Mouse (Mus musculus): ENCODE measurements around the gene Asap3. TPM values are rescaled to one million over a fixed set of nuclear protein-coding genes. Genes with fewer than 3 reads are reported as not detected.

Asap3 gene
- total RNA-seq, 2 experiments from 2014 or later: 2.5 to 3.1 TPM

DNA sequence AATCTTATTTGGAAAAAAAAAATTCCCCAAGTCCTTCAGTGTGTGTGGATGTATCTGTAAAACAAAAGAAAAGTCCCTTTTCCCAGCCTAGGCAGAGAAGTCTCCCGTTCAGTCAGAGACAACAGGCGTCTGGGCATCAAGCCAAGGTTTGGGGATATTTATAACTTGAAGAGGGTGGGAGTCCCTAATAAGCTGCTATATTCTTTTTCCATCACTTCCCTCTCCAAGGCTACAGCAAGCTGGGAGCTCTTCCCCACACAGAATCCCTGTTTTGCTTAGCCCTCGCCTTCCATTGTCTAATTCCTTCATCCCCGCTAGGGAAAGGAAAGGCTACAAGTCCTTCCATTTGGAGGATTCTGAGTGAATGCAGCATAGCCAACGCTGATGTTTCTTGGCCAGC, 78.3 kb downstream of the Asap3 start, which contains the start of gene Zfp46:
Zfp46 (plus strand) TSS at position 229 of the 400 bp plus-strand sequence.
- Histone ChIP-seq H3K27ac (peak within 1 kb of the TSS; percentile 98), H3K4me3 (peak within 1 kb of the TSS; percentile 92)
- peak; percentile 14; the same call in 1 of the 2 replicates for TF ChIP-seq CTCF (conservative IDR thresholded peaks at IDR 0.05)
- peak; percentile 92 to 93 for DNase-seq (ENCODE audit: low spot score in 2 of 2)

DNA sequence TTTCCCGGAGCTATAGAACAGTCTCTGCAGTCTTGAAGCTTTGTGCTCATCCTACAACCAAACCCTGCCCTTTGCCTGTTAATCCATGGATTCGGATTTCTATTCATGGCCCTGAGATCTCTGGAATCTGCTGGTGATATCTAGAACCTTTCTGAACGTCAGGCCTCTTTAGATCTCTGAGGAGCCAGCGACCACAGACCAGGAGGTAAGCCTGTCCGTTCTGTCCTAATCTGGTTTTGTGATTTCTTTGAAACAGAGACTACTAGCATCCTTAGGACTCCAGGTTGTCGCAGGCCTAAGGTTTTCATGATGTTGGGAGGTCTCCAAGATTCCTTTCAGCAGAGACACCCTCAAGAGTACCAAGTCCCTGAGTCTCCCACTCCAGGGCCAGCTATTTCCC, 78.7 kb downstream of the Asap3 start:
- H3K27ac ChIP-seq: peak overlapping the region; percentile 98
- TF ChIP-seq CTCF (conservative IDR thresholded peaks at IDR 0.05): no peak
- peak overlapping the region; percentile 92 for H3K4me3 ChIP-seq
- DNase-seq (ENCODE audit: low spot score in 2 of 2): no peak

DNA sequence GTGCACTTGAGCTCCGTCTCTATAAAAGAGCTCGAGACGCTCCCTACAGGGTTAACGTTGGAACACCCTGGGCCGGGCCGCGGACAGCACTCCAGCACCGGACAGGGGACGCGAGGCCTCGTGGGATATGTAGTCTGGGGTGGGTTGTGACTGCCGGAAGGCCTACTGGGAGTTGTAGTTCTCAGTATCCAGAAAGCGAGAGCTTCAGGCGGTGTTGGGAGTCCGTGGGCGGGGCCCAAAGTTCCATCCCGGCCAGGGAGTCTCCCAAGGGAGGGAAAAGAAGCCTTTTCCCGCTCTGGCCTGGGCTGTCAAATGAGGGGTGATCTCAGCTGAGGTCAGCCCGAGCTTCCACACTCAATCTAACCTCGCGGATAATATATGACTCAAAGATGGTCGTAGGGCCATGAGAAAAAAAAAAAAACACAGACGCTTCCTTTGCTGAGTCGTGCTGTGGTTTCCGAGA, 79.2 kb downstream of the Asap3 start:
- TF ChIP-seq CTCF (conservative IDR thresholded peaks at IDR 0.05): no peak
- H3K4me3 ChIP-seq: peak overlapping the region; percentile 92
- DNase-seq (ENCODE audit: low spot score in 2 of 2): peak; percentile 92 to 97
- H3K27ac ChIP-seq: peak overlapping the region; percentile 98

DNA sequence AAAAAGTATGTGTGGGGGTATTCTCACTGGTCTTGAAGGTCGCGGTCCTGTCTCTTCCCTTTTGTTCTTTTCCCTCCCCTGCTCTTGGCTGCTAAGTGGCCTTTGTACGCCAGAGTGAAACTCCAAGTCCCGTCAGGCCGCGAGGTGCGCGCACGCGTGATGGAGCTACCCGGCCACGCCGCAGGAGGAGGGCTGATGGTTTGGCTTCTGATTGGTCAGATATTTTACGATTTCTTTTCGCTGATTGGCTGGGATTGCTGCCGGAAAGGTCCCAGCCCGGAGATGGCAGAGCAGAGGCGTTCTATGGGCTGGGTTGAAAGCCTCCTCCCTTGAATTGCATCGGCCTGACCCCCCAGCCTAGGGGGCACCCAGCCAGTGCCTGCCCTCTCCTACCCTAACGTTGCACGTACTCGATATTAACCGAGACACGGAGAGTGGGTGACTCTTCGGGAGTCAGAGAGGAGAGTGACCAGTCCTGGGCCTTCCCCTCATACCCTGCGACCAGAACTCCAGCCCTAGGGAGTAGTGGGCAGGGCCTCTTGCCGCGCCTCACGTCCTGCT, 79.7 kb downstream of the Asap3 start:
- Histone ChIP-seq H3K4me3 (peak overlapping the region; percentile 92), H3K27ac (peak overlapping the region; percentile 98)
- TF ChIP-seq CTCF (conservative IDR thresholded peaks at IDR 0.05): no peak; the same call in 1 of the 2 replicates
- DNase-seq (ENCODE audit: low spot score in 2 of 2): peak; percentile 94 to 97

DNA sequence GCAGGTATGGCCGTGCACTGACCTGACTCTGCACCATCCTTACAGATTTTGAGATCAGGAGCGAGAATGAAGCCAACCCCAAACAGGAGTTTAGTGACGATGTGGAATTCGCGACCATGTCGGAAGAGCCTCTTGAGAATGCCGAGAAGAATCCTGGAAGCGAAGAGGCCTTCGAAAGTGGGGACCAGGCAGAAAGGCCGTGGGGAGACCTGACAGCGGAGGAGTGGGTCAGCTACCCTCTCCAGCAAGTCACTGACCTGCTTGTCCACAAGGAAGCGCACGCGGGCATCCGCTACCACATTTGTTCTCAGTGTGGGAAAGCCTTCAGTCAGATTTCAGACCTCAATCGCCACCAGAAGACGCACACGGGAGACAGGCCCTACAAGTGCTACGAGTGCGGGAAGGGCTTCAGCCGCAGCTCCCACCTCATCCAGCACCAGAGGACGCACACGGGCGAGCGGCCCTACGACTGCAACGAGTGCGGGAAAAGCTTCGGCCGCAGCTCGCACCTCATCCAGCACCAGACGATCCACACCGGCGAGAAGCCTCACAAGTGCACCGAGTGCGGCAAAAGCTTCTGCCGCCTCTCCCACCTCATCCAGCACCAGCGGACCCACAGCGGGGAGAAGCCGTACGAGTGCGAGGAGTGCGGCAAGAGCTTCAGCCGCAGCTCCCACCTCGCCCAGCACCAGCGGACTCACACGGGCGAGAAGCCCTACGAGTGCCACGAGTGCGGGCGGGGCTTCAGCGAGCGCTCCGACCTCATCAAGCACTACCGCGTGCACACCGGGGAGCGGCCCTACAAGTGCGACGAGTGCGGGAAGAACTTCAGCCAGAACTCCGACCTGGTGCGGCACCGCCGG, 84.0 kb downstream of the Asap3 start:
- no peak for TF ChIP-seq CTCF (conservative IDR thresholded peaks at IDR 0.05)
- no peak overlapping the region for H3K4me3 ChIP-seq
- no peak for DNase-seq (ENCODE audit: low spot score in 2 of 2)
- H3K27ac ChIP-seq: no peak overlapping the region

DNA sequence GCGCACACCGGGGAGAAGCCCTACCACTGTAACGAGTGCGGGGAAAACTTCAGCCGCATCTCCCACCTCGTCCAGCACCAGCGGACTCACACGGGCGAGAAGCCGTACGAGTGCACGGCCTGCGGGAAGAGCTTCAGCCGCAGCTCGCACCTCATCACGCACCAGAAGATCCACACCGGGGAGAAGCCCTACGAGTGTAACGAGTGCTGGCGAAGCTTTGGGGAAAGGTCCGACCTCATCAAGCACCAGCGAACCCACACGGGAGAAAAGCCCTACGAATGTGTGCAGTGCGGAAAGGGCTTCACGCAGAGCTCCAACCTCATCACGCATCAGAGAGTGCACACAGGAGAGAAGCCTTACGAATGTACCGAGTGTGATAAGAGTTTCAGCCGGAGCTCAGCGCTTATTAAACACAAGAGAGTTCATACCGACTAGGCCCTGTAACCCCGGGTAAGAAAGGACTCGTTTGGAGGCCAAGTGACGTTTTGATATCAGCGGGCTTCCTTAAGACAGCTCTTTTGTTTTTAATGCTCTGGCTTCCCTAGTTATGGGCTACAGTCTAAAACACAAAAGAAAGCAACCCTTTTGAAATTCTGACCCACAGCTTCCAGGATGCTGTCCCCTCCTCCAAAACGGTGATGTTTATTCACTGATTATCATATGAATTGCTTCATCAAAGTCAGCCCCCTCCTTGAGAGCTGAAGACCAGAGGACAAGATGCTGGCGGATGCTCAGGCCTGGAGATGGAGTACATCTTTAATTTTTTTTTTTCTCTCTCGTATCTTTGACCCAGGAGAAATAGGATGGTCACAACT, 84.8 kb downstream of the Asap3 start:
- no peak for DNase-seq (ENCODE audit: low spot score in 2 of 2)
- H3K4me3 ChIP-seq: no peak overlapping the region
- TF ChIP-seq CTCF (conservative IDR thresholded peaks at IDR 0.05): no peak
- no peak overlapping the region for H3K27ac ChIP-seq

DNA sequence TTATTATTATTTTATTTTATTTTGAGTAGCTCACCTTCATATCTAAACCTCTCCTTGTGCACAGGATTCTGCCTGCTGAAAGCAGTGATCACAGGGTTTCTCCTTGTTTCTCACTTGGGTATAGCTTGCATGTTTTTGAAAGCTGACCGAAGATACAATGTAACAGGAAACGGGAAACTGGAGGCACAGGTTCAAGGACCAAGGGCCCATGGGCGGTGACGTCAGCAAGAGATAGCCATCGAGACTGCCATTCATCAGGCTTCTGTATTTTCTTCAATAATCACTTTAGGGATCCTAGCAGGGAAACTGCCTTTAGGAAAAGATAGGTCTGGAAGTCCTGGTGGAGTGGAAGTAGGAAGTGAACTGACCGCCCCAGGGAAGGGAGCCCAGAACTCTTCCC, 85.5 kb downstream of the Asap3 start:
- H3K27ac ChIP-seq: no peak overlapping the region
- TF ChIP-seq CTCF (conservative IDR thresholded peaks at IDR 0.05): no peak
- no peak overlapping the region for H3K4me3 ChIP-seq
- no peak for DNase-seq (ENCODE audit: low spot score in 2 of 2)

Other genes starting within 250 kb of the Asap3 start
- gene Gale, start 242.6 kb upstream of the Asap3 start, total RNA-seq (2021): 10 to 100 TPM; 22.6 to 23.8 TPM
- 100 to 1,000 TPM in 1 of 2 experiments, 10 to 100 TPM in 1; 95.3 to 103 TPM for gene Lypla2, start 233.7 kb upstream of the Asap3 start, total RNA-seq (2021)
- gene Pithd1, start 219.1 kb upstream of the Asap3 start, total RNA-seq (2021): 10 to 100 TPM; 80.6 to 86.0 TPM
- gene Eloa, start 184.6 kb upstream of the Asap3 start, total RNA-seq (2021): 10 to 100 TPM; 27.3 to 28.5 TPM
- 100 to 1,000 TPM; 291 to 317 TPM for gene Rpl11, start 152.9 kb upstream of the Asap3 start, total RNA-seq (2021)
- 10 to 100 TPM; 45.1 to 47.4 TPM for gene Id3, start 62.9 kb upstream of the Asap3 start, total RNA-seq (2021)
- 1 to 10 TPM in 1 of 2 experiments, under 1 TPM in 1; 0.74 to 1.5 TPM for gene E2f2, start 34.0 kb upstream of the Asap3 start, total RNA-seq (2021)
- not detected for gene Tcea3, start 41.4 kb downstream of the Asap3 start, total RNA-seq (2021)
- 10 to 100 TPM; 44.2 to 49.0 TPM for gene Zfp46, start 78.3 kb downstream of the Asap3 start, total RNA-seq (2021)
- 100 to 1,000 TPM in 1 of 2 experiments, 10 to 100 TPM in 1; 91.6 to 102 TPM for gene Hnrnpr, start 104.6 kb downstream of the Asap3 start, total RNA-seq (2021)
- gene Htr1d, start 217.2 kb downstream of the Asap3 start, total RNA-seq (2021): under 1 TPM; 0.39 to 0.41 TPM